Mouse (Mus musculus): ENCODE results near the gene Cbwd1. TPM values are rescaled to one million over a fixed set of nuclear protein-coding genes. Genes with fewer than 3 reads are reported as not detected.
A peak's percentile ranks its signal among the peaks of the same experiment; 100 is the strongest.

Gene Cbwd1
- total RNA-seq, 2 experiments from 2014 or later, result 9.3 to 9.9 TPM

- no peak for DNase-seq
Measured at GRCm38 (mm10) chr19:24978852-24979842, 17.7 kb upstream of the Cbwd1 start.

GRCm38 (mm10) chr19:24977991-24978390 lies 16.6 kb upstream of the Cbwd1 start:
- no peak for DNase-seq
- intact Hi-C loops (cut with DNase I), result no loop called here

More at GRCm38 (mm10) chr19:24978852-24979842, 17.7 kb upstream of the Cbwd1 start:
- intact Hi-C loops (cut with DNase I), result no loop called here

GRCm38 (mm10) chr19:24972701-24973390 lies 11.4 kb upstream of the Cbwd1 start:
- no peak for DNase-seq
- intact Hi-C loops (cut with DNase I), result no loop called here

- no peak for DNase-seq
- intact Hi-C loops (cut with DNase I), result no loop called here
Measured at GRCm38 (mm10) chr19:24971307-24971706, 9.9 kb upstream of the Cbwd1 start.

GRCm38 (mm10) chr19:24966941-24967340 lies 5.5 kb upstream of the Cbwd1 start:
- DNase-seq, result no peak
- intact Hi-C loops (cut with DNase I), result loop anchor here (10.0 kb wide), 1 partner anchor 658 kb away; no protein-coding TSS in a partner anchor

- DNase-seq, result no peak
- intact Hi-C loops (cut with DNase I), result loop anchor here (10.0 kb wide), 1 partner anchor 659 kb away; no protein-coding TSS in a partner anchor
Measured at GRCm38 (mm10) chr19:24966203-24966602, 4.8 kb upstream of the Cbwd1 start.

GRCm38 (mm10) chr19:24958531-24958930 lies 2.9 kb downstream of the Cbwd1 start:
- DNase-seq, result peak in 1 of 2 experiments; percentile 45
- intact Hi-C loops (cut with DNase I), result loop anchor here (5.0 kb wide), 2 partner anchors 374 to 484 kb away; no protein-coding TSS in a partner anchor

GRCm38 (mm10) chr19:24945521-24946262 lies 15.7 kb downstream of the Cbwd1 start:
- DNase-seq, result no peak
- intact Hi-C loops (cut with DNase I), result no loop called here

- intact Hi-C loops (cut with DNase I), result no loop called here
- DNase-seq, result peak; percentile 11 to 55
Measured at GRCm38 (mm10) chr19:24937084-24937483, 24.3 kb downstream of the Cbwd1 start.

GRCm38 (mm10) chr19:24929041-24929440 lies 32.4 kb downstream of the Cbwd1 start:
- DNase-seq, result no peak
- intact Hi-C loops (cut with DNase I), result no loop called here

- DNase-seq, result no peak
- intact Hi-C loops (cut with DNase I), result no loop called here
Measured at GRCm38 (mm10) chr19:24920866-24921265, 40.5 kb downstream of the Cbwd1 start.

- no peak for DNase-seq
- intact Hi-C loops (cut with DNase I), result no loop called here
Measured at GRCm38 (mm10) chr19:24908385-24909155, 52.8 kb downstream of the Cbwd1 start.

GRCm38 (mm10) chr19:24907655-24908054 lies 53.8 kb downstream of the Cbwd1 start:
- DNase-seq, result no peak
- intact Hi-C loops (cut with DNase I), result no loop called here

GRCm38 (mm10) chr19:24902821-24903220 lies 58.6 kb downstream of the Cbwd1 start:
- intact Hi-C loops (cut with DNase I), result no loop called here
- no peak for DNase-seq

GRCm38 (mm10) chr19:24902256-24902655 lies 59.2 kb downstream of the Cbwd1 start:
- intact Hi-C loops (cut with DNase I), result no loop called here
- DNase-seq, result no peak

GRCm38 (mm10) chr19:24901666-24902065 lies 59.7 kb downstream of the Cbwd1 start:
- intact Hi-C loops (cut with DNase I), result no loop called here
- no peak for DNase-seq

GRCm38 (mm10) chr19:24900581-24901220 lies 60.7 kb downstream of the Cbwd1 start, which contains the start of gene Foxd4:
Gene Foxd4, minus strand, starts transcription at chr19:24901197.
- no peak for DNase-seq
- intact Hi-C loops (cut with DNase I), result no loop called here

GRCm38 (mm10) chr19:24899578-24900544 lies 61.5 kb downstream of the Cbwd1 start:
- DNase-seq, result peak in 1 of 2 experiments; percentile 20
- intact Hi-C loops (cut with DNase I), result no loop called here
